Mouse (Mus musculus) small intestine, adult 2 months (tissue): ENCODE measurements around the gene Tmem212. TPM values are rescaled to one million over a fixed set of nuclear protein-coding genes. Genes with fewer than 3 reads are reported as not detected.

Experiments
- H3K27ac ChIP-seq: fragments of 200-500 bp; 2 replicates; pipeline ENCODE4 v1.5.1; 2012; ENCODE audit warnings: low read depth, low read length, control low read depth, inconsistent platforms; ENCODE audit not compliant: insufficient read depth
- H3K27me3 ChIP-seq: fragments of 200-500 bp; 2 replicates; pipeline ENCODE4 v1.6.1; 2012; ENCODE audit warnings: mild to moderate bottlenecking, moderate library complexity, low read length, inconsistent platforms; ENCODE audit not compliant: control insufficient read depth, insufficient read depth
- H3K36me3 ChIP-seq: fragments of 200-500 bp; 2 replicates; pipeline ENCODE4 v1.6.1; 2012; ENCODE audit warnings: mild to moderate bottlenecking, low read length, control low read depth, inconsistent platforms; ENCODE audit not compliant: control insufficient read depth, insufficient read depth
- H3K4me1 ChIP-seq: fragments of 200-500 bp; 2 replicates; pipeline ENCODE4 v1.6.1; 2012; ENCODE audit warnings: low read length, inconsistent platforms, mixed read lengths; ENCODE audit not compliant: control insufficient read depth, insufficient read depth, insufficient read length
- H3K4me3 ChIP-seq: fragments of 200-500 bp; 2 replicates; pipeline ENCODE4 v1.5.1; 2012; ENCODE audit warnings: low read depth, mild to moderate bottlenecking, control low read depth, inconsistent platforms, low read length, moderate library complexity
- CTCF ChIP-seq: fragments of 200-500 bp; IDR thresholded peaks from 2 replicates; pipeline ENCODE4 v1.5.1; 2012; ENCODE audit warnings: low read depth, mild to moderate bottlenecking, control low read depth, inconsistent platforms, low read length, moderate library complexity, mixed read lengths; ENCODE audit not compliant: insufficient replicate concordance, insufficient read length; ENCODE audit errors: extremely low read depth
- POLR2A ChIP-seq: fragments of 200-500 bp; IDR thresholded peaks from 2 replicates; pipeline ENCODE4 v1.6.1; 2012; ENCODE audit warnings: low read depth, mild to moderate bottlenecking, control low read depth, inconsistent platforms, low read length, moderate library complexity
- WGBS: fragments of 180-500 bp; shearing (Covaris S2); methylation state at CpG from one replicate; pipeline ENCODE4 v1.1.7; 2018; 5-methylcytosine and 5-hydroxymethylcytosine counted together
- polyA plus RNA-seq: library from polyadenylated mRNA; depleted of rRNA; stranded (reverse); fragments of >200 nt; gene quantifications from 2 replicates; pipeline ENCODE4 v1.2.3, GENCODE M21; 2012

Gene Tmem212
- polyA plus RNA-seq, 1 experiment, result not detected

DNA sequence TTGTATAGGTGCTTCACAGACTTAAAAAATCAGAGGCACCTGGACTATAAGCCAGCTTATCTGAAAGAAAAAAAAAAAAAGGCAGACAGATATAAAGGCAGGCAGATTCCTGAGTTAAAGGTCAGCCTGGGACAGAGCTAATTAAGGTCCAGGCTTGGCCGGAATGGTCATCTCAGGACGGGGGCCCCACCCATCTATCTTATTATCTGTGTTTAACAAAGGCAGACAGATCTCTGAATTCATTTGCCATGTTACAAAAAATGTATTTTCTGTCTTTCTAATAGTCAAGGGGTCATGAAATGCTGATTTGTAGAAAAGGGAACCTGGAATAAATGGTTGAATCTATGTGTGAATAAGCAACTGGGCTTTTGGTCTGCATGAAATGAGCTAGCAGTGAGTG lies 12.1 kb upstream of the Tmem212 start:
- Histone ChIP-seq H3K27me3 (no peaks in the 10 kb centered on the region), H3K36me3 (no peaks in the 10 kb centered on the region), H3K4me1 (peaks cover 2% of the 10 kb centered on the region; the same call in 1 of the 2 replicates), H3K27ac (no peak overlapping the region), H3K4me3 (no peak overlapping the region)
- 82% methylated on average over 2 of the region's 2 CpGs for WGBS
- no peak for TF ChIP-seq CTCF
- no peak for TF ChIP-seq POLR2A

DNA sequence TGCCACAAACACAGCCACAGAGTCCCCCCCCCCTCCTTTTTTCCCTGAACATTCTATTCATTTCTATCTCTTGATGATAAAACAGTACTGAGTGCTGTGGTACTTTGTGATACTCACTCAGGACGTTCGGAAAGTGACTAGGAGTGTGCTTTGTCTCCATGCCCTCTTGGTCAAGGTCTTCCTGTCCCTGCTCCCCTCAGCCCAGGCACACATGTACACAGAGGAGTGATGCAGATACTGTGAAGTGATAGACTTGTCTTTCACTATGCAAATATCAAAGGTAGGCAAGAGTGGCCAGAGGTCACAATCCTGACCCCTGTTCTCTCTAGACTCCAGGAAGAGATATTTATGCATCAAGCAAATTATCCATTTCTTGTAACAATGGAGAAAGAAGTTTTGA lies 11.1 kb upstream of the Tmem212 start:
- H3K4me3 ChIP-seq, result no peak overlapping the region
- peaks cover 2% of the 10 kb centered on the region; the same call in 1 of the 2 replicates for H3K4me1 ChIP-seq
- TF ChIP-seq CTCF, result no peak
- H3K27me3 ChIP-seq, result no peaks in the 10 kb centered on the region
- no peak overlapping the region for H3K27ac ChIP-seq
- 61% methylated on average over 2 of the region's 2 CpGs for WGBS
- no peaks in the 10 kb centered on the region for H3K36me3 ChIP-seq

DNA sequence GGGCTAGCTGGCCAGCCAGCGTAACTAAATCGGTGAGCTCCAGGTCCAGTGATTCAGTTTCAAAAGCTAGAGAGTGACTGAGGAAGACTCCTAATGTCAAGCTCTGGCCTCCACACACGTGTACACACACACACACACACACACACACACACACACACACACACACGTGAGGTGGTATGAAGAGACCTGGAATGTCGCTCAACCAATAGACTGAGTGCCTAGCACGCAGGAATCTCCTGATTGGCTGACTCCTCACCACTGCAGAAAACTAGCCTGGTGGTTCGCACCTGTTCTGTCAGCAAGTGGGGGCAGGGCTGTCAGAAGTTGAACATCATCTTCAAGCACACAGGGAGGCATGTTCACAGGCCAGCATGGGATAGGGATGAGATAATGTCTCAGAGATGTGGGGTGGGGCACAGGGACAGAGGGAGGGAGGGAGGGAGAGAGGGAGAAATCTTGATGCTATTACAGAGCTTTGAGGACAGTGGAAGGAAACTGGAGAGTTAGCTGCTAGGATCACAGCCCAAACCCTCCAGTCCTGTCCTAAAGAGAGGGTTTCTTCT lies 10.6 kb upstream of the Tmem212 start:
- Histone ChIP-seq H3K4me1 (peaks cover 2% of the 10 kb centered on the region; the same call in 1 of the 2 replicates), H3K36me3 (no peaks in the 10 kb centered on the region), H3K27me3 (no peaks in the 10 kb centered on the region), H3K4me3 (no peak overlapping the region), H3K27ac (peak overlapping the region; percentile 7; the same call in 1 of the 2 replicates)
- 88% methylated on average over 7 of the region's 7 CpGs for WGBS
- TF ChIP-seq CTCF (no peak), POLR2A (no peak)

DNA sequence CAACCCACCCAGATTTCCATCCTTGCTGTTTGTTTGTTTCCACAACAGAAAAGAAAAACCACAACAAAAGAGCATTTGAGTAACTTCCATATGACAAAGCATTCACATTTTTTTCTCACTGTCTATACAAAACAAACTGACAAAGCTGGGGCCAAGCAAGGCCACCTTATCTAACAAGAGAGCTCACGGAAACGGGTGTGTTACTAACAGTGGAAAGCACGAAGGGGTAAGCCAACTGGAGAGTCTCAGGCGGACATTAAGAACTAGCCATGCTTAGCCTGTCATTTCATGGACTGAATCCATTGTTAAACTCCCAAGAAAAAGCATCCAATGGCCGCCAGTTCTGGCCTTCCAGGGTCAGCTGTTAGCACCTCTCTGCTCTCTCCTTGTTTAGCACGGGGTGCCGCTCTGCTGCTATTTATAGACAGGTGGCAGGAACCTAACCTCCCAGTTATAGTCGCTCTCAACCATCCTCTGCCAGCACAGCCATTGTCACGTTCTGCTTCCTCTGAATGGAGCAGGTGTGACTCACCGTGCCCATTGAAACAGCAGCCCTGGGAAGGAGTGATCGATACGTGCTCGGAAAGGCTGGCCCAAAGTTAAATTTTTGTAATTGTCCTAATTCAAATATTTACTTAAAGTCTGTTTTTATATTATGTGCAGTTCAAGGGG lies 8.6 kb upstream of the Tmem212 start:
- TF ChIP-seq CTCF (no peak), POLR2A (no peak)
- Histone ChIP-seq H3K27ac (no peak overlapping the region), H3K4me3 (no peak overlapping the region), H3K36me3 (no peaks in the 10 kb centered on the region), H3K27me3 (no peaks in the 10 kb centered on the region), H3K4me1 (peaks cover 2% of the 10 kb centered on the region; the same call in 1 of the 2 replicates)
- 12% methylated on average over 13 of the region's 13 CpGs for WGBS

DNA sequence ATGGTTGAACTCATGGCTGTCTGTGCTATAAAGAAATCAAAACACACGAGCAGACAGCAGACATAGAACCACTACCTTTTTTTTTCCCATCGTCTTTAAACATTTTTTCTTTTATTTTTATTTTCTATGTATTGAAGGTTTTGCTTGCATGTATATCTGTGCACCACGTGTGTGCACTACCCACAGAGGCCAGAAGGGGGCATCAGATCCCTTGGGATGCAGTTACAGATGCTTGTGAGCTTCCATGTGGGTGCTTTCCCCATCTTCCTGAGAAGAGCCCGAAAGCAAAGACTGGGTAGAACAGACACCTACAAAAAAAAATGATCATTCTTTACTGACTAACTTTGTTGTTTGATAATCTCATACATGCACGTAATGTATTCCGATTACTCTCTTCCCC lies 5.7 kb upstream of the Tmem212 start:
- Histone ChIP-seq H3K4me1 (peaks cover 12% of the 10 kb centered on the region), H3K27ac (no peak overlapping the region), H3K4me3 (no peak overlapping the region), H3K36me3 (no peaks in the 10 kb centered on the region), H3K27me3 (no peaks in the 10 kb centered on the region)
- TF ChIP-seq CTCF, result no peak
- TF ChIP-seq POLR2A, result no peak
- WGBS, result 95% methylated on average over 6 of the region's 6 CpGs

DNA sequence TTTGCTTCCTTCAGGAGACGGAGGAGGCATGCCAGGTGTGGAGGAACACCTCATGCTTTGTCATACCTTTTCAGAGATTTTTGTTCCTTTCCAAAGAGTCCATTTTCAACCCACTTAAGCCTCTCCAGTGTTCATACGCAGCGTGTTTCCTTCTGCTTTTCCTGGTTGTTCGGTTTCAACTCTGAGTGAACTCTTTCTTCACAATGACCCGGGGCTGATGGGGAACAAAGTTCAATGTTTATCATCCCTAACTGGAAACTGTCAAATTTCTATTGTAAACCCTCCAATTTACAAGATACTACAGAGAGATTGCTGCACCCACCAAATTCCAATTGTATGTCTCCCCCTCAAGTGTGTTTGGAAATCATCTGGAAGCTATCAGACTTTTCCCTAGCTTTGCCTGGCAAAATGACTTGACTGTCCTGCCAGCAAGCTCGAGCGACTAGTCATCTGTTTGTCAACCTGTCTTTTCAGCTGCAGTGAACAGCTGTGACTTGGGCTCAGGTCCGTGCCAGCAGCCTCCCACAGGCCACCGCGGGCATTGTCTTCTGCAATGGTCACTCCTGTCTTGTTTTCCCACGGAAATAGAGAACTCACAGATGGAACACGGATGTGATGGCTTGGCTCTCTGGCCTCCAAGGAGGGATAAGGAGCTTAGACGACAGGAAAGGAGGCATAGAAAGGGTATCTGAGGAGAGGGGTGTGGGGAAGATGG lies 3.0 kb upstream of the Tmem212 start:
- WGBS, result 10% methylated on average over 13 of the region's 13 CpGs
- Histone ChIP-seq H3K27ac (peak overlapping the region; percentile 50), H3K4me3 (no peak overlapping the region), H3K27me3 (no peaks in the 10 kb centered on the region), H3K4me1 (peaks cover 10% of the 10 kb centered on the region), H3K36me3 (no peaks in the 10 kb centered on the region)
- no peak for TF ChIP-seq POLR2A
- TF ChIP-seq CTCF, result no peak

DNA sequence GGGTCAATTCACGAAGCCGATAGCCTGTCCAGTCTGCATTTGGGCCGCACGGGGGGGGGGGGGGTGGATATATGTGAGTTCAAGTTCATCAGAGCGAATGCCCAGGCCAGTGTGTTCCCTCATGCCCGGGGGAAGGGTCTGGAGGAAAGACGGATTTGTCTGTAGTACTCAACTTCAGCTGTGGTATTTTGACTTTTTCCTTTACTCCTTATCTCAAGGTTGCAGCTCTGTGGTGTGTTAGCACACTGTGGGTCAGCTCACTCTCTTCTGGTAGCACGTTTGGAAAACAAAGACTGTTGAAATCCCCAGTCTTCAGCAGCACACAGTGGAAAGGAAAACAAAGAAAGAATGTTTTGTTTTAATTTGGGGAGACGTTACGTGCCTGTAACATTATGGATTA lies 2.0 kb upstream of the Tmem212 start:
- WGBS, result 84% methylated on average over 10 of the region's 10 CpGs
- no peaks in the 10 kb centered on the region for H3K36me3 ChIP-seq
- H3K4me3 ChIP-seq, result no peak overlapping the region
- H3K4me1 ChIP-seq, result peaks cover 10% of the 10 kb centered on the region
- TF ChIP-seq CTCF (no peak), POLR2A (no peak)
- H3K27ac ChIP-seq, result no peak overlapping the region
- no peaks in the 10 kb centered on the region for H3K27me3 ChIP-seq
